Mouse (Mus musculus) intestine, postnatal 0 days (tissue): ENCODE results near the gene Wdr63. TPM values are rescaled to one million over a fixed set of nuclear protein-coding genes. Genes with fewer than 3 reads are reported as not detected.

Experiments used
- ATAC-seq: fragments of 200-750 bp; cut with Nextera tagmentation; 2 replicates; pipeline ENCODE4 v1.8.0; 2017; ENCODE audit warnings: mild to moderate bottlenecking, moderate TSS enrichment, moderate library complexity
- H3K27ac ChIP-seq: fragments of 300-500 bp; sonication (generic); 2 replicates; pipeline ENCODE4 v1.5.1; 2014; ENCODE audit warnings: mild to moderate bottlenecking, low read depth, low read length, moderate library complexity
- H3K27me3 ChIP-seq: fragments of 300-500 bp; sonication (generic); replicated peaks from 2 replicates; pipeline ENCODE4 v1.6.1; 2014; ENCODE audit warnings: low read length, mixed read lengths; ENCODE audit not compliant: control insufficient read depth, insufficient read depth
- H3K36me3 ChIP-seq: fragments of 300-500 bp; sonication (generic); 2 replicates; pipeline ENCODE4 v1.6.1; 2014; ENCODE audit warnings: mild to moderate bottlenecking, moderate library complexity; ENCODE audit not compliant: control insufficient read depth, insufficient read depth
- H3K4me1 ChIP-seq: fragments of 300-500 bp; sonication (generic); replicated peaks from 2 replicates; pipeline ENCODE4 v1.6.1; 2014; ENCODE audit warnings: antibody characterized with exemption, low read length, mixed read lengths; ENCODE audit not compliant: control insufficient read depth, insufficient read depth
- H3K4me2 ChIP-seq: fragments of 300-500 bp; sonication (generic); replicated peaks from 2 replicates; pipeline ENCODE4 v1.6.1; 2014; ENCODE audit warnings: low read depth, mild to moderate bottlenecking, moderate library complexity
- H3K4me3 ChIP-seq: fragments of 300-500 bp; sonication (generic); 2 replicates; pipeline ENCODE4 v1.5.1; 2014; ENCODE audit warnings: low read depth, low read length
- H3K9ac ChIP-seq: fragments of 300-500 bp; sonication (generic); 2 replicates; pipeline ENCODE4 v1.6.1; 2014; ENCODE audit warnings: mild to moderate bottlenecking, low read depth, low read length
- H3K9me3 ChIP-seq: fragments of 300-500 bp; sonication (generic); 2 replicates; pipeline ENCODE4 v1.6.1; 2016; ENCODE audit warnings: mixed run types; ENCODE audit not compliant: control insufficient read depth
- CTCF ChIP-seq: sonication (generic); IDR thresholded peaks from 2 replicates; pipeline ENCODE4 v1.5.1; 2016; ENCODE audit warnings: low read depth, mild to moderate bottlenecking, control low read depth, antibody characterized with exemption, moderate library complexity
- WGBS: fragments of 180-500 bp; shearing (Covaris S2); extraction: QIAGEN DNeasy Blood & Tissue Kit; methylation state at CpG from one replicate; pipeline ENCODE4 v1.1.7; 2014; 5-methylcytosine and 5-hydroxymethylcytosine counted together
- polyA plus RNA-seq: library from polyadenylated mRNA; unstranded; fragments of >200 nt; fragmentation: Nextera tagmentation; extraction: Ambion mirVana; gene quantifications from 2 replicates; pipeline ENCODE4 v1.2.1, GENCODE M21; 2015

Gene Wdr63
- polyA plus RNA-seq, 1 experiment from 2014 or later: 1.0 TPM

GRCm38 (mm10) chr3:145991130-145991529 lies 116.8 kb downstream of the Wdr63 start:
- TF ChIP-seq CTCF: no peak
- peak overlapping the region; percentile 9; the same call in 1 of the 2 replicates for H3K4me3 ChIP-seq
- WGBS: 46% methylated on average over 13 of the region's 13 CpGs

More at GRCm38 (mm10) chr3:145991130-145991529, 116.8 kb downstream of the Wdr63 start:
- ATAC-seq: no peak
- Histone ChIP-seq H3K4me1 (0 out of 2 replicates have a peak, but pooled peaks cover 4% of the 10 kb centered on the region), H3K27me3 (no peaks in the 10 kb centered on the region), H3K4me2 (peak overlapping the region; percentile 44), H3K36me3 (no peaks in the 10 kb centered on the region), H3K9ac (no peak overlapping the region), H3K27ac (no peak overlapping the region), H3K9me3 (no peaks in the 10 kb centered on the region)

Other genes with a start within 250 kb of the Wdr63 start
- 39.1 and 40.3 TPM in 2 replicates for gene Bcl10, start 185.3 kb downstream of the Wdr63 start, polyA plus RNA-seq
- gene 2410004B18Rik, start 170.1 kb downstream of the Wdr63 start, polyA plus RNA-seq: 38.7 and 38.9 TPM in 2 replicates
- gene Syde2, start 120.3 kb downstream of the Wdr63 start, polyA plus RNA-seq: 0.98 and 1.5 TPM in 2 replicates
- gene Mcoln3, start 9.3 kb upstream of the Wdr63 start, polyA plus RNA-seq: 137 and 144 TPM in 2 replicates
- gene Mcoln2, start 41.7 kb upstream of the Wdr63 start, polyA plus RNA-seq: 6.4 TPM in 2 replicates
- gene Lpar3, start 112.8 kb upstream of the Wdr63 start, polyA plus RNA-seq: 10.7 TPM in 2 replicates